Mouse (Mus musculus): ENCODE results near the gene Rab8a. TPM values are rescaled to one million over a fixed set of nuclear protein-coding genes. Genes with fewer than 3 reads are reported as not detected.

Rab8a gene
- 15.6 and 16.6 TPM in 2 replicates for polyA plus RNA-seq (2012; rRNA removed)

DNA sequence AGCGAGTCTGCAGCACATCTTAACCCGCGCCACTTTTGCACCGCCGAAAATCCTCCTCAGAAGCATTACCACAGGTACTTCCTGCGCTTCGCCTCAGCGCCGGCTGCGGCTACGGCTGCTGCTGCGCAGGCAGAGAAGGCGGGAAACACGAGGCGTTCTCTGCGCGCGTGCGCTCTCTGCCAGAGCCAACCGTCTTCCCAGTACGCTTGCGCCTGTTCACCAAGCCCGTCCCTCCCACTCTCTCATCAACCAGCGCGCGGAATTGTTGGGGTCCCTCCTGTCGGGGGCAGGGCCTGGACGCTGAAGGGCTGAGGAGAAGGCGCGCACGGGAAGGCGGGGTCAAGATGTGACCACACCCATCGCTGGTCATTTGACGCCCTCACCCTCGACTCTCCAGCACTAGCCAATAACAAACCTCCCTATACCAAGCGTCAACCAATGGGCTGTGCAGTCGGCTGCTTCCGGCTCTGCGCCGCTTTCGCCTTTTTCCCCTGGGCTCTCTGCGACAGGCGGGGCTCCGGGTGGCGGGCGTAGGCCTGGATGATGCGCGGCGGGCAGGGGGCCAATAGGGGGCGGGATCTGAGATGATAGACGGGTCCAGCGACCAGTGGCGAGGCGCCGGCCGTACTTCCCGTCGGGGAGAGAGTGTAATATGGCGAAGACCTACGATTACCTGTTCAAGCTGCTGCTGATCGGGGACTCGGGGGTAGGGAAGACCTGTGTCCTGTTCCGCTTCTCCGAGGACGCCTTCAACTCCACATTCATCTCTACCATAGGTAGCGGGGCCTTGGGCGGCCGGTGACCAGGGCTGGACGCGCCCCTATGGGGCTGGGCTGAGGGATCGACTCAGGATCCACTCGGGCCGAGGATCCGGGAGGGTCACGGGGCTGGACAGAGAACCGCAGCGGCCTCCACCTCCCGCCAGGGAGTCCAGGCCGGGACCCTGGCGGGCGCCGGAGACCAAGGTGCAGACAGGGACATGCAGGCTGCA, at the start of gene Rab8a:
Gene Rab8a (plus strand): TSS at position 494 of the 991 bp plus-strand sequence.

DNA sequence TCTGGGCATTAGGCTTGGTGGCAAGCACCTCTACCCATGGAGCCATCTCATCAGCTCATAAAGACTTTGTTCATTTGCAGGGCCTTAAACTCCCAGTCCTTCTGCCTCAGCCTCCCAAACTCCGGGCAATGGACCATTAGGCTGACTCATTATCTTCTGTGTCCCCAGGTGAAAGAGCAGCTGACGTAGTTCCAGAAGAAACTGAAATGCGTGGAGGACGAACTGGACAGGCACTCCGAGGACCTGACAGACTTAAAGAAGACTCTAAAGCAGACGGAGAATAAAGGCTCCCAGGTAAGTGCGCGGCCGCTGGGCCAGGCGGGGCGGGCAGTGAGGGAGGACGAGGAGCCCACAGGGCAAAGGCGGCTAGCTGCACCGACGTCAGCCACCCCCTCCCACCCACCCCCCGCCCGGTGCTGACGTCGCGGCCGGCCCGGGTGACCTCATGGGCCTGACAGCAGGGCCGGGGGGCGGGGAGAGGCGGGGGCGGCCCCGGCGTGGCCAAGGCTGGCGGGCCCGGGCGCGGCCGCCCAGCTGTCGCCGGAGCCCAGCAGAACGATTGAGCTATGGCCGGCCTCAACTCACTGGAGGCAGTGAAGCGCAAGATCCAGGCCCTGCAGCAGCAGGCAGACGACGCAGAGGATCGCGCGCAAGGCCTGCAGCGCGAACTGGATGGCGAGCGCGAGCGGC, 26.1 kb upstream of the Rab8a start, which contains the start of gene Tpm4:
Gene Tpm4 (plus strand): TSS at position 220 of the 690 bp plus-strand sequence.

GRCm38 (mm10) chr8:72189417-72190214, 28.6 kb downstream of the Rab8a start, which contains the start of gene Hsh2d:
Hsh2d (plus strand) TSS chr8:72189638.

GRCm38 (mm10) chr8:72212751-72213150, 51.8 kb downstream of the Rab8a start, which contains the start of gene Cib3:
Cib3 (minus strand) TSS chr8:72212837.

DNA sequence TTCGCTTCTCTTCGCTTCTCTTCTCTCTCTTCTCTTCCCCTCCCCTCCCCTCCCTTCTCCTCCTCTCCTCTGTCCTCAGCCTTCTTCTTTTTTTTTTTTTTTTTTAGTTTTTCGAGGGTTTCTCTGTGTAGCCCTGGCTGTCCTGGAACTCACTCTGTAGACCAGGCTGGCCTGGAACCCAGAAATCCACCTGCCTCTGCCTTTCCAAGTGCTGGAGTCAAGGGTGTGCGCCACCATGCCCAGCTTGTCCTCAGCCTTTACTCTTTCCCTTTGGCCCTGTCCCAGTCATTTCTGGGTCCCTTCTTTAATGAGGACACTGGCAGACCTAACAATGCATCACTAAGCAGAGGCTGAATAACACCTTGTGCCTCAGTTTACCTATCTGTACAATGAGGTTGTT, 52.5 kb downstream of the Rab8a start, which contains the start of gene Gm11034:
Gene Gm11034 (minus strand): TSS at position 101 of the 400 bp plus-strand sequence.

GRCm38 (mm10) chr8:72219541-72220363, 58.8 kb downstream of the Rab8a start, which contains the start of gene Fam32a:
Fam32a (plus strand) TSS chr8:72219730.

Other genes with a start within 250 kb of the Rab8a start
- 0.68 and 1.4 TPM in 2 replicates for gene Zfp961, start 210.2 kb upstream of the Rab8a start, polyA plus RNA-seq (2012; rRNA removed)
- gene Cyp4f18, start 151.6 kb upstream of the Rab8a start, polyA plus RNA-seq (2012; rRNA removed) = 6.1 and 21.1 TPM in 2 replicates
- not detected in 2 replicates for gene Olfr372, start 120.0 kb upstream of the Rab8a start, polyA plus RNA-seq (2012; rRNA removed)
- gene Olfr373, start 78.0 kb upstream of the Rab8a start, polyA plus RNA-seq (2012; rRNA removed) = not detected in 2 replicates
- not detected in 2 replicates for gene Olfr374, start 54.2 kb upstream of the Rab8a start, polyA plus RNA-seq (2012; rRNA removed)
- gene Tpm4, start 26.2 kb upstream of the Rab8a start, polyA plus RNA-seq (2012; rRNA removed) = 26.4 and 27.0 TPM in 2 replicates
- gene Hsh2d, start 28.4 kb downstream of the Rab8a start, polyA plus RNA-seq (2012; rRNA removed) = 2.1 and 2.7 TPM in 2 replicates
- gene Cib3, start 51.6 kb downstream of the Rab8a start, polyA plus RNA-seq (2012; rRNA removed) = 0.16 TPM in 1 of 2 replicates, not detected in the other
- not detected in 2 replicates for gene Gm11034, start 52.4 kb downstream of the Rab8a start, polyA plus RNA-seq (2012; rRNA removed)
- gene Fam32a, start 58.5 kb downstream of the Rab8a start, polyA plus RNA-seq (2012; rRNA removed) = 14.5 and 17.2 TPM in 2 replicates
- 19.7 and 21.1 TPM in 2 replicates for gene Ap1m1, start 78.8 kb downstream of the Rab8a start, polyA plus RNA-seq (2012; rRNA removed)
- gene Gm10282, start 144.1 kb downstream of the Rab8a start, polyA plus RNA-seq (2012; rRNA removed) = 0.06 TPM in 1 of 2 replicates, not detected in the other
- gene Klf2, start 157.8 kb downstream of the Rab8a start, polyA plus RNA-seq (2012; rRNA removed) = 17.2 and 35.7 TPM in 2 replicates

Data from stomach, adult 2 months (tissue).